Mouse (Mus musculus): ENCODE data around the gene Nde1.

DNA sequence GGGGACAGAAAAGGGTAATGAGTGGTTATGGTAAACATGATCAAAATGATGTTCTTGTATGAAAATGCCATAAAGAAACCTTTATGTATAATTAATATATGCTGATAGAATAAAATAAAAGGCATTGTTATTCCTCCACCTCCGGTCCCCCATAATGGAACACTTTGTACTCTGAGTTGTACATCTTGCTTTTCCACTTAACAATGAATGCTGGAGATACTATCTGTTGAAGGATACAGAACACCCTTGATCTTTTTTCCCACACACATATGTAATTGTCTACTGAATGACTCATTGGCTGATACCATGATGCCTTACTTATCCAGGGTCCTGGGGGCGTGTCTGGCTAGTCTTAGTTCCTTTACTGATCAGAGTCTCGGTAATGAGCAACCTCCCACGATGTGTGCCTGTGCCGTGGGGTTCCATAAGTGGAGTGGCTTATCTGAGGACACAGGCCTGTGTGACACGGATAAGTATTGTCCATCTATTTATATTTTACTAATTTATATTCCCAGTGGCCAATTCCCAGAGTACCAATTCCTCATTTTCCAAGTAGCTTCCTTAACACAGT lies 17.2 kb downstream of the Nde1 start:
- no peak for TF ChIP-seq POLR2A (IDR thresholded peaks at IDR 0.05; ENCODE audit: borderline replicate concordance, control insufficient read depth, low read depth, low read length)
- no peak for TF ChIP-seq CTCF (IDR thresholded peaks at IDR 0.05; ENCODE audit: control insufficient read depth, insufficient read depth, low read length)

Measured in bone marrow, adult 2 months (tissue).